Mouse (Mus musculus) forebrain, embryonic 13.5 days (tissue): ENCODE results near the gene Olfr1220. TPM values are rescaled to one million over a fixed set of nuclear protein-coding genes. Genes with fewer than 3 reads are reported as not detected.

Experiments
- ATAC-seq: fragments of 200-750 bp; cut with Nextera tagmentation; 2 replicates; pipeline ENCODE4 v1.8.0; 2017
- H3K27ac ChIP-seq: fragments of 300-500 bp; sonication (generic); 2 replicates; pipeline ENCODE4 v1.5.1; 2015; ENCODE audit warnings: inconsistent platforms, mild to moderate bottlenecking, moderate library complexity
- H3K27me3 ChIP-seq: fragments of 300-500 bp; sonication (generic); 2 replicates; pipeline ENCODE4 v1.6.1; 2015; ENCODE audit warnings: mild to moderate bottlenecking, inconsistent platforms
- H3K36me3 ChIP-seq: fragments of 300-500 bp; sonication (generic); 2 replicates; pipeline ENCODE4 v1.6.1; 2015; ENCODE audit warnings: mild to moderate bottlenecking, inconsistent platforms; ENCODE audit not compliant: poor library complexity, severe bottlenecking
- H3K4me1 ChIP-seq: fragments of 300-500 bp; sonication (generic); 2 replicates; pipeline ENCODE4 v1.6.1; 2015; ENCODE audit warnings: inconsistent platforms
- H3K4me2 ChIP-seq: fragments of 300-500 bp; sonication (generic); 2 replicates; pipeline ENCODE4 v1.6.1; 2015; ENCODE audit warnings: inconsistent platforms, mild to moderate bottlenecking, moderate library complexity
- H3K4me3 ChIP-seq: fragments of 300-500 bp; sonication (generic); 2 replicates; pipeline ENCODE4 v1.5.1; 2015; ENCODE audit warnings: mild to moderate bottlenecking, inconsistent platforms
- H3K9ac ChIP-seq: fragments of 300-500 bp; sonication (generic); 2 replicates; pipeline ENCODE4 v1.6.1; 2015; ENCODE audit warnings: mild to moderate bottlenecking, inconsistent platforms
- H3K9me3 ChIP-seq: fragments of 300-500 bp; sonication (generic); replicated peaks from 2 replicates; pipeline ENCODE4 v1.6.1; 2016; ENCODE audit warnings: inconsistent platforms
- WGBS: fragments of 180-500 bp; shearing (Covaris S2); methylation state at CpG from one replicate; pipeline ENCODE4 v1.1.7; 2015; 5-methylcytosine and 5-hydroxymethylcytosine counted together
- polyA plus RNA-seq: library from polyadenylated mRNA; unstranded; fragments of >200 nt; fragmentation: Nextera tagmentation; extraction: Ambion mirVana; gene quantifications from 2 replicates; pipeline ENCODE4 v1.2.1, GENCODE M21; 2015

Olfr1220 gene
- not detected in 2 replicates for polyA plus RNA-seq

DNA sequence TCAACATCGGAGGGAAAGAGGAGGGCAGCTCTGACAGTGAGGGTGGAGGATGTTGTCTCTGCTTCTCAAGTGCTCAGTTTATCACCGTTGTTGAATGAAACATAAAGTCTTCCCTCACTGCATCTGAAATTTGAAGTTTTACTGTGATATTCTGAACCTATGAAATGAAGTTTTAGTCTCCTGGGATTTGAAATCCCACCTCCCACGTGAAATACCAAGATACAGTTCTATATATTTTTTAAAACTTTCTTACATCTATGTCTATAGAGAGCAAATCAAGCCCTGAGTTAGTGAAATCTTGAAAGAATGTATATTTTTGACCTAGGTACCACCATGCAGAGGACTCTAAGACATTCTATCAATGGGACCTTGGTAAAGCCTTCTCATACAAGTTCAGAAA is at the start of gene Olfr1220:
TSS of gene Olfr1220 (minus strand) at position 101 of the 400 bp plus-strand sequence.
- Histone ChIP-seq H3K36me3 (no peaks in the 10 kb centered on the region), H3K4me2 (no peak within 1 kb of the TSS), H3K27ac (no peak within 1 kb of the TSS), H3K9ac (no peak within 1 kb of the TSS), H3K4me1 (no peaks in the 10 kb centered on the region), H3K4me3 (no peak within 1 kb of the TSS), H3K9me3 (no peaks in the 10 kb centered on the region), H3K27me3 (no peaks in the 10 kb centered on the region)
- no peak for ATAC-seq
- 83% methylated on average over 3 of the region's 3 CpGs for WGBS

DNA sequence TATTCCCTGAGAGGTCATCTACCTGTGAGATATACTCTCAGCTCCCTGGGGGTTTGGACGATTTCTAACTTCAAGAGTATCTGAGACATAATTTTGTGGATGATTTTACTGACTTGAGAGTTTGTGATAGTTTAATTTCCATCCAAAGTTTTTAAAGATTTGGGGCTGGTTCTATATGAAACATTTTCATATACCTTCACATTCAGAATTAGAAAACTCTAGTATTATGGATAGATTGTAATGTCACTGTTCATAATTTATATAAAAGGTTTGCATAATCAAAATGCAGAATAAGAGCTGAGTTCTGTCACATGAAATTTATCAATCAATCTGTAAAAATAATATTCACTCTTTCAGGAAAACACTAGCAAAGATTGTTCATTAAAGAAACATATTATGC is 44.8 kb upstream of the Olfr1220 start, which contains the start of gene Olfr1223:
TSS of gene Olfr1223 (minus strand) at position 101 of the 400 bp plus-strand sequence.
- Histone ChIP-seq H3K4me3 (no peak within 1 kb of the TSS), H3K9ac (no peak within 1 kb of the TSS), H3K36me3 (no peaks in the 10 kb centered on the region), H3K4me2 (no peak within 1 kb of the TSS), H3K9me3 (no peaks in the 10 kb centered on the region), H3K4me1 (no peaks in the 10 kb centered on the region), H3K27me3 (no peaks in the 10 kb centered on the region), H3K27ac (no peak within 1 kb of the TSS)
- no peak for ATAC-seq
- 84% methylated on average over 1 of the region's 1 CpGs for WGBS

DNA sequence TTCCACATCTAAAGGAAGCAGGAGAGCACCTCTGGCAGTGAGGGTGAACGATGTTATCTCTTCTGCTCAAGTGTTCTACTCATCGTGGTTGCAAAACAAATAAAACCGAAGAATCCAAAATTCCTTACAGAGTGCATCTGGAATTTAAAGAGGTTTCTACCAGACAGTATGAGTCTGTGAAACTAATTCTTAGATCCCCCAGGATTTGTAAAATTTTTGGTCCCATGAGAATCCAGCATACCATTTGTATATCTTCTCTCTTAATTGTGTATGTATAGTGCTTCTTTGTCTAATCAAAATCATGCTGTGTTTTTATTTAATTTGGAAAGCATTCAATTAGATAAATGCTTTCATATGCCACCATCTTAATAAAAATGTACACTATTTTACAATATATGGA is 26.3 kb upstream of the Olfr1220 start, which contains the start of gene Olfr1222:
TSS of gene Olfr1222 (minus strand) at position 101 of the 400 bp plus-strand sequence.
- WGBS = 87% methylated on average over 3 of the region's 3 CpGs
- H3K27ac ChIP-seq = no peak within 1 kb of the TSS
- no peaks in the 10 kb centered on the region for H3K27me3 ChIP-seq
- no peak within 1 kb of the TSS for H3K4me2 ChIP-seq
- no peak within 1 kb of the TSS for H3K4me3 ChIP-seq
- no peaks in the 10 kb centered on the region for H3K4me1 ChIP-seq
- H3K36me3 ChIP-seq = no peaks in the 10 kb centered on the region
- no peak for ATAC-seq
- no peaks in the 10 kb centered on the region for H3K9me3 ChIP-seq
- H3K9ac ChIP-seq = no peak within 1 kb of the TSS

DNA sequence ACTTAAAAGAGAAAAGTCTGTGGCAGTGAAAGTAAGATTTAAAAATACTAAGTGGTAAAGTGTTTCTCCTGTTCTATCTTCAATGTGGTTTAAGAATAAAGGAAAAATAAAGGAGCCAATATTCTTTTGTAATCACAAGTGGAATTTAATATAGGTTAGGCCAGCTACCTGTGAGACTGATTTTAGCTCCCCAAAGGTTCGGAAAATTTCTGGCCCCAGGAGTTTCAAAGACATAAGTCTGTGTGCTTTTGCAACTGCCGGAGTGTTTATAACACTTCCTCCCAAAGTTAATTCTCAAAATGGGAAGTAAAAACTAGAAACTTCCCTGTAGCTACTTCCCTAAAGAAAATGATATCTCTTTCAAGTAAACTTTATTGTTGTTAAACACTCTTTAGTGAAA is 10.5 kb upstream of the Olfr1220 start, which contains the start of gene Olfr1221:
TSS of gene Olfr1221 (minus strand) at position 101 of the 400 bp plus-strand sequence.
- Histone ChIP-seq H3K4me1 (no peaks in the 10 kb centered on the region), H3K27ac (no peak within 1 kb of the TSS), H3K36me3 (no peaks in the 10 kb centered on the region), H3K4me2 (no peak within 1 kb of the TSS), H3K9me3 (no peaks in the 10 kb centered on the region), H3K4me3 (no peak within 1 kb of the TSS), H3K27me3 (no peaks in the 10 kb centered on the region), H3K9ac (no peak within 1 kb of the TSS)
- ATAC-seq = no peak
- WGBS = 91% methylated on average over 2 of the region's 2 CpGs

DNA sequence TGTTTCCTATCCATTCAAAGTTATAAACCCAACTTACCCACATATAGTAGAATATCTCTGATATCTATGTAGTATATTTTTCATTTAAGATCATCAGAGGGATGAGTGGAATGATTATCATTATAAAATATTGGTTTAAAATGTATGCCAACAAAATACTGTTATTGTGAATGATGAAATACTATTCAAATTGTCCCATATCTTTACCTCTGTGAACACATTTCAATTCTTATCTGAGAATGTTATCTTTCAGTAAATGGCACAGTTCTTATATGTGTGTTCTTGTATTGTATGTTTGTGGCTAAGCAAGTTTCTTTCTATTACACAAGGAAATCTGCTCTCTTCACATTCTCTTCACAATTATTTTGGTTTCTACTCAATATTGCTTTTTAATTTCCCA is 984 bp downstream of the Olfr1220 start:
- Histone ChIP-seq H3K9me3 (no peaks in the 10 kb centered on the region), H3K27ac (no peak overlapping the region), H3K27me3 (no peaks in the 10 kb centered on the region), H3K4me2 (no peak overlapping the region), H3K4me1 (no peaks in the 10 kb centered on the region), H3K4me3 (no peak overlapping the region), H3K36me3 (no peaks in the 10 kb centered on the region), H3K9ac (no peak overlapping the region)
- no peak for ATAC-seq

DNA sequence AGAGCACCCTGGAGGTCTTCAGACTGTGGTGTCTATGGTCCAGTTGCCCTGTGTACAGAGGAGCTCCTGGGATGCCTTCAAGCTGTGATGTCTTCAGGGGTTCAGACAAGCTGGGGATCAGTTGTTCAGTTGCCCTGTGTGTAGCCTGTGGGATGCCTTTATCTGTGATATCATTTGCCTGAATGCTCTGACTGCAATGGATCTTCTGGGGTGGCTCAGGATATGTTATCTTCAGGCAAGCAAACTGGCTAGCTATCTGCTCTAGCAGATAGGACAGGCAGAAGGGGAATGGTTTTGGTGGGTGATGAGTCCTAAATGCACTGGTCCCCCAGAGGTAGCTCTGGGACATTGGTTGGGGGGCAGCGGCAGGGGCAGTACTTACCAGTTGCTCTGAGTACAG is 12.8 kb downstream of the Olfr1220 start:
- H3K4me1 ChIP-seq = no peaks in the 10 kb centered on the region
- H3K27me3 ChIP-seq = no peaks in the 10 kb centered on the region
- no peak overlapping the region for H3K9ac ChIP-seq
- no peak for ATAC-seq
- H3K4me3 ChIP-seq = no peak overlapping the region
- H3K27ac ChIP-seq = no peak overlapping the region
- no peak overlapping the region for H3K4me2 ChIP-seq
- no peaks in the 10 kb centered on the region for H3K36me3 ChIP-seq
- H3K9me3 ChIP-seq = no peaks in the 10 kb centered on the region; the same call in 1 of the 2 replicates
- WGBS = 94% methylated on average over 1 of the region's 1 CpGs

DNA sequence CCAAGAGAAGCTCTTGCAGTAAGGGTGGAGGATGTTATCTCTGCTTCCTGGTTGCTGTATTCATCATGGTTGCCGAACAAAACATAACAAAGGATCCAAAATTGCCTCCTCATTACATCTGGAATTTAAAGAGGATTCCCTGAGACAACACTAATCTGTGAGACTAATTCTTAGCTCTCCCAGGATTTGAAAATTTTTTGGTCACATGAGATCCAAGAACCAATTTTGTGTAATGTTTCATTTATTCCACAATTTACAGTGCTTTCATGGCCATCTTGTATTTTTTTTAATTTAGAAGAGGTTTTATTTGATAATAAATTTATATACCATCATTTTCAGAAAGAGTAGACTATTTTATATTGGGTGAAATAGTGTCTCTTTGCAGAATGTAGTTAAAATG is 23.2 kb downstream of the Olfr1220 start, which contains the start of gene Olfr1219:
TSS of gene Olfr1219 (minus strand) at position 101 of the 400 bp plus-strand sequence.
- H3K27ac ChIP-seq = no peak within 1 kb of the TSS
- H3K9ac ChIP-seq = no peak within 1 kb of the TSS
- ATAC-seq = no peak
- no peaks in the 10 kb centered on the region for H3K36me3 ChIP-seq
- no peaks in the 10 kb centered on the region for H3K9me3 ChIP-seq
- H3K27me3 ChIP-seq = no peaks in the 10 kb centered on the region
- no peaks in the 10 kb centered on the region for H3K4me1 ChIP-seq
- H3K4me2 ChIP-seq = no peak within 1 kb of the TSS
- 66% methylated on average over 1 of the region's 1 CpGs for WGBS
- H3K4me3 ChIP-seq = no peak within 1 kb of the TSS

DNA sequence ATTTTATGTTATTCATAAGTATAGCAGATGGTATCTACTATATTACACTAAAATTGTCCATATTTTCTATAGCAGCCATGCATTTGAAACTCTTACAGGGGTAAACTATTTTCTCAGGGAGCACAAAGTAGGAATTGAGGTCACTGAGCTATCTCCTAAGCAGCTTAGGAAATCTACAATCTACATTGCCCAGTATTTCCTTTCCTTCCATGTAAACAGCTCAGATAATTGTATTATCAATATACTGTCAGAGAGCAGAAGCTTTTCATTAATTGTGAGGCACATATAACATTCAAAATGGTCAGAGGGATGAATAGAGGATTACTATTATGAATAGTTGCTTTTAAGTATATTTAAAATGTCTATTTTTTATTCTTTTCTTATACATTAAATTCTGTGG is 25.1 kb downstream of the Olfr1220 start:
- Histone ChIP-seq H3K9me3 (no peaks in the 10 kb centered on the region), H3K27me3 (no peaks in the 10 kb centered on the region), H3K4me3 (no peak overlapping the region), H3K36me3 (no peaks in the 10 kb centered on the region), H3K4me2 (no peak overlapping the region), H3K4me1 (no peaks in the 10 kb centered on the region), H3K27ac (no peak overlapping the region), H3K9ac (no peak overlapping the region)
- ATAC-seq = no peak

DNA sequence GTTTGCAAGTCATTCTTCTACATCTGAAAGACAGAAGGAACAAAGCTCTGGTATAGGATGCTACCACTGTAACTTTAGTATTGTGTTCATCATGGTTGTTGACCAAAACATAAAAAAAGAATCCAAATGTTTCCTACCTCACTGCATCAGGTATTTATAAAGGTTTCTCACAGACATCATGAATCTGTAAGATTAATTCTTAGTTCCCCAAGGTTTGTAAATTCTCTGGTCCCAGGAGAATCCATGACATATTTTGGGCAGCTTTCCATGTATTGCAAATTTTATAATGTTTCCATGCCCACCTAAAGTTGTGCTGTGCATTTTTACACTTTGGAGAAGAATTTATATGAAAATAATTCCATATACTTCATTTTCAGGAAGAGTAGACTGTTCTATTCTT is 45.5 kb downstream of the Olfr1220 start, which contains the start of gene Olfr1218:
TSS of gene Olfr1218 (minus strand) at position 101 of the 400 bp plus-strand sequence.
- H3K27me3 ChIP-seq = no peaks in the 10 kb centered on the region
- no peak within 1 kb of the TSS for H3K4me2 ChIP-seq
- no peaks in the 10 kb centered on the region for H3K36me3 ChIP-seq
- no peaks in the 10 kb centered on the region for H3K4me1 ChIP-seq
- no peaks in the 10 kb centered on the region for H3K9me3 ChIP-seq
- no peak within 1 kb of the TSS for H3K9ac ChIP-seq
- H3K4me3 ChIP-seq = no peak within 1 kb of the TSS
- ATAC-seq = no peak
- no peak within 1 kb of the TSS for H3K27ac ChIP-seq

Other genes with a start within 250 kb of the Olfr1220 start
- gene Olfr1206, start 243.6 kb downstream of the Olfr1220 start, polyA plus RNA-seq = not detected in 2 replicates
- gene Olfr1208, start 204.5 kb downstream of the Olfr1220 start, polyA plus RNA-seq = not detected in 2 replicates
- not detected in 2 replicates for gene Olfr1209, start 191.7 kb downstream of the Olfr1220 start, polyA plus RNA-seq
- not detected in 2 replicates for gene Olfr1211, start 168.7 kb downstream of the Olfr1220 start, polyA plus RNA-seq
- gene Olfr1212, start 152.9 kb downstream of the Olfr1220 start, polyA plus RNA-seq = not detected in 2 replicates
- gene Gm13762, start 126.6 kb downstream of the Olfr1220 start, polyA plus RNA-seq = not detected in 2 replicates
- gene Olfr1214, start 114.2 kb downstream of the Olfr1220 start, polyA plus RNA-seq = not detected in 2 replicates
- not detected in 2 replicates for gene Olfr1215, start 99.9 kb downstream of the Olfr1220 start, polyA plus RNA-seq
- gene Olfr1216, start 88.5 kb downstream of the Olfr1220 start, polyA plus RNA-seq = not detected in 2 replicates
- not detected in 2 replicates for gene Olfr1217, start 74.8 kb downstream of the Olfr1220 start, polyA plus RNA-seq
- not detected in 2 replicates for gene Olfr1218, start 45.6 kb downstream of the Olfr1220 start, polyA plus RNA-seq
- gene Olfr1219, start 23.3 kb downstream of the Olfr1220 start, polyA plus RNA-seq = not detected in 2 replicates
- not detected in 2 replicates for gene Olfr1221, start 10.4 kb upstream of the Olfr1220 start, polyA plus RNA-seq
- not detected in 2 replicates for gene Olfr1222, start 26.2 kb upstream of the Olfr1220 start, polyA plus RNA-seq
- gene Olfr1223, start 44.7 kb upstream of the Olfr1220 start, polyA plus RNA-seq = not detected in 2 replicates
- gene Olfr1224-ps1, start 57.3 kb upstream of the Olfr1220 start, polyA plus RNA-seq = not detected in 2 replicates
- not detected in 2 replicates for gene Olfr1225, start 67.8 kb upstream of the Olfr1220 start, polyA plus RNA-seq
- not detected in 2 replicates for gene Olfr1226, start 93.2 kb upstream of the Olfr1220 start, polyA plus RNA-seq
- gene Olfr1228, start 147.2 kb upstream of the Olfr1220 start, polyA plus RNA-seq = not detected in 2 replicates
- gene Olfr1229, start 181.2 kb upstream of the Olfr1220 start, polyA plus RNA-seq = not detected in 2 replicates
- not detected in 2 replicates for gene Olfr1230, start 190.4 kb upstream of the Olfr1220 start, polyA plus RNA-seq
- gene Olfr1231, start 200.2 kb upstream of the Olfr1220 start, polyA plus RNA-seq = not detected in 2 replicates
- not detected in 2 replicates for gene Olfr1232, start 222.8 kb upstream of the Olfr1220 start, polyA plus RNA-seq
- not detected in 2 replicates for gene Olfr1233, start 235.6 kb upstream of the Olfr1220 start, polyA plus RNA-seq